Mouse (Mus musculus) thymus, adult 2 months (tissue): ENCODE results near the gene Cd3e.
A peak's percentile ranks its signal among the peaks of the same experiment; 100 is the strongest.

ENCODE experiments used
- CTCF ChIP-seq: fragments of 200-500 bp; IDR thresholded peaks from 2 replicates; pipeline ENCODE4 v1.5.1; 2012; ENCODE audit warnings: mild to moderate bottlenecking, control low read depth, low read length, moderate library complexity, borderline replicate concordance; ENCODE audit not compliant: control insufficient read depth, poor library complexity, insufficient read depth; ENCODE audit errors: extremely low read depth
- POLR2A ChIP-seq: fragments of 200-500 bp; IDR thresholded peaks from 2 replicates; pipeline ENCODE4 v1.6.1; 2012; ENCODE audit warnings: mild to moderate bottlenecking, low read length, control low read depth, moderate library complexity; ENCODE audit not compliant: control insufficient read depth, poor library complexity, insufficient read depth; ENCODE audit errors: extremely low read depth

DNA sequence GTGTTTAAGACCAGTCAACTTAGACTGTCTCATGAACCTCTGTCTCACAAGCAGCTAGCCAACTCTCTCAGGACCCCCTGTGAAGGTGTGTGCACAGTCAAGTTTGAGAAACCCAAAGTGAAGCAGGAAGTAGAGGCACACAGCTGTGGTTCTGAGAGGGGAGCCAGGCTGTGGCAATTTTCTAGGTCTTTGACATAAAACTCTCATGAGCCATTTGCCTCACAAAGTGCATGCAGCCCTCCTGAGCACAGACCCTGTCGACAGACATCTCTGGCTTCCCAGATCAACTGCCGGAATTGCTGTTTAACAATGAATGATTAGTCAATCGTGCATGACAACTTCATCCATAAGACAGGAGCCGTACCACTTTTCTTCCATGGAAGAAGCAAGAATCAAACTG, 1.1 kb downstream of the Cd3e start:
- TF ChIP-seq CTCF (no peak), POLR2A (peak; percentile 61)
